Mouse (Mus musculus): ENCODE data around the gene Olfr156. TPM values are rescaled to one million over a fixed set of nuclear protein-coding genes. Genes with fewer than 3 reads are reported as not detected.
A peak's percentile ranks its signal among the peaks of the same experiment; 100 is the strongest.

Gene Olfr156
- polyA plus RNA-seq (2015; fragmentation: Nextera tagmentation; extraction: Ambion mirVana), result not detected in 2 replicates

DNA sequence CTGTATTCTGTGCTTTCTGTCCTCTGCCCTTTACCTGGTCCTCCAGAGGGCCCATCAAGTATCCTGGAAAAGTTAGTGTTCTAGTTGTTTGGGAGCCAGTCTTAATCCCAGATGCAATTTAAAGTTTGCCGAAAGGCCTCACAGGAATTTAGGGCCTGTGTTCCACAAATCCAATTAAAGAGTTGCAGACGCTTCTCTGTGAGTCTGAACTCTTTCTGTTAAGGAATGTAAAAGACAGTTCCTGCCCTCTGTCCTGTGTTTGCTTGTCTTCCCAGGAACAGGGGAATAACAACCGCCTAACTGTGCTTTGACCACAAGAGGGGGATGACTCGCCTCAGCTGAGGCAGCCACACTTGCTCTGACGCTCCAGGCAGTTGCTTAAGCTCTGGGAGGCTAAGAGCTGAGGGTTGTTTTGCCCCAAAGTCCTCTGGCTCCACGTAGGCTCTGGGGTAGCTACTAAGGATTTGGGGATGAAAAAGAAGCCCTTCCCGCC lies at the start of gene Olfr156:
TSS of gene Olfr156 (minus strand) at position 51 of the 493 bp plus-strand sequence.
- H3K9ac ChIP-seq, result no peak within 1 kb of the TSS
- no peak for ATAC-seq (ENCODE audit: low FRiP score)
- H3K4me3 ChIP-seq, result no peak within 1 kb of the TSS
- WGBS, result 21% methylated on average over 7 of the region's 7 CpGs
- H3K36me3 ChIP-seq, result no peaks in the 10 kb centered on the region
- no peaks in the 10 kb centered on the region for H3K27me3 ChIP-seq
- H3K4me1 ChIP-seq (replicated peaks), result no peaks in the 10 kb centered on the region
- H3K9me3 ChIP-seq, result no peaks in the 10 kb centered on the region
- H3K4me2 ChIP-seq, result no peak within 1 kb of the TSS
- no peak within 1 kb of the TSS for H3K27ac ChIP-seq

DNA sequence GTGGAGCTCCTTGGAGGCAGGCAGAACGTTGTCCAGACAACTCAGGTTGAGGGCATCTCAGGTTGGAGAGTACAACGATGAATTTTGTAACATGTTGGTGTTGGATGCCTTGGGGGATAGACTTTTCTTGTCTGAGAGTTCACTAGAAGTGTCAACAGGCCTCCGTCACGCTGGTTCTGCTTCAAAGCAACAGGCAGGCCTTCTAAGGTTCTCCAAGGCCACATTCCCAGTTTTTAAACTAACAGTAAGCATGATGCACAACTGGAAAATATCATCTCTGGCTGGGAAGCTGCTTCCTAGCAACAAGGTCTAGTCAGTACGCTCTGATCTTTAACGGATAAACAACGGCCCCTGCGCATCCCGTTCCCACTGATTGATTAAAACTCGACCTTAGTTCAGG lies 46.1 kb upstream of the Olfr156 start:
- no peak overlapping the region for H3K4me3 ChIP-seq
- peaks cover 4% of the 10 kb centered on the region for H3K4me1 ChIP-seq (replicated peaks)
- H3K9ac ChIP-seq, result no peak overlapping the region
- H3K4me2 ChIP-seq, result no peak overlapping the region
- no peak overlapping the region for H3K27ac ChIP-seq
- 0 out of 2 replicates have a peak, but pooled peaks cover 12% of the 10 kb centered on the region for H3K9me3 ChIP-seq
- WGBS, result 91% methylated on average over 10 of the region's 10 CpGs
- no peak for ATAC-seq (ENCODE audit: low FRiP score)
- no peaks in the 10 kb centered on the region for H3K36me3 ChIP-seq
- H3K27me3 ChIP-seq, result no peaks in the 10 kb centered on the region

DNA sequence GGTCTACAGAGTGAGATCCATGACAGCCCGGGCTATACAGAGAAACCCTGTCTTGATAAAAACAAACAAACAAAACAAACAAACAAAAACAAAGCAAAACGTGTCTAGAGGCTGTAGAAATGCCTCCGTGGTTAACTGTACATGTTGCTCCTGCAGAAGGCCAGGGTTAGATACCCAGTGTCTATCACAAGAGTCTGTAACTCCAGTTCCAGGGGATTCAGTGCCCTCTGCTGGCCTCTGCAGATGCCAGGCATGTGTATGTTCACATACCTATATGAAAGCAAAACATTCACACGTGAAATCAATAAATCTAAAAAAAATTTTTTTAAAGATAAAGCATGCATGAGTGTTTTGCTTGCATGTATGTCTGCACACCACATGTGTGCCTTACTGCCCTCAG lies 39.6 kb upstream of the Olfr156 start:
- Histone ChIP-seq H3K4me2 (no peak overlapping the region), H3K4me1 (replicated peaks) (no peaks in the 10 kb centered on the region), H3K4me3 (no peak overlapping the region), H3K27ac (no peak overlapping the region), H3K36me3 (no peaks in the 10 kb centered on the region), H3K27me3 (no peaks in the 10 kb centered on the region), H3K9ac (no peak overlapping the region), H3K9me3 (0 out of 2 replicates have a peak, but pooled peaks cover 4% of the 10 kb centered on the region)
- ATAC-seq (ENCODE audit: low FRiP score), result no peak
- 75% methylated on average over 4 of the region's 4 CpGs for WGBS

DNA sequence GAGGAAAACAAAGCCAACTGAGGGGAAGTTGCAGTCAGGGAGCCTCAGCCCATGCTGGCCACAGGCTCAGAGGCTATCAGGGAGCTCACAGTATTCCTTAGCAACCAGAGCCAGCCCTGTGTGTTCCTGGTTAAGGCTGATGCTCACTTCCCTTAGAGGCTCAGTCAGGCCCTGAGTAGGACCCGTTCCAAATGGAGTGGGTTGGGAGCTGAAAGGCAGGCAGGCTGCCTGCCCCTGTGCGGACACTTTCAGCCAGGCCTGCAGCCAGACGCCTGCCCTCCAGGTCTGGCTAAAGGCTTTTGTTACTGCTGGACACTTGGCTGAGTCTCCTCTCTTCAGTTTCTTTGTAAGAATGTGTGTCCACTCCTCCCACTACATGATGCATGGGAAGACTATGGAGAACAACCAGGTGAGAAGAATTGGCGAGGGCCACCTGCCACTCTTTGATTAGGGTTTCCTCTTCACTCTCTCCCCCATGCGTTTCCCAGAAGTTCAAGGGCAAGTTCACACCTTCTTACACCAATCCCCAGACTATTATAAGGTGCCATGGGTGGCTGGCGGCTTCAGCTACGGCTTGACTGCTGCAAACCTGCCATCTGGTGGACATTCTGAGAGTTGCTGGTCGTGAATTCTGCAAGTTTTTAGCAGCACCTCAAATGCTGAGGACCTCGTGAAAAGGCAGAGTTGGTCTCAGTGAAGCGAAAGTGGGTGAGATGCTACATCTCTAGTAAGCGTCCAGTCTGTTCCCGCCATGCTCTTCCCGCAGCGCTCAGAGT lies 37.2 kb upstream of the Olfr156 start:
- no peak for ATAC-seq (ENCODE audit: low FRiP score)
- H3K4me2 ChIP-seq, result no peak overlapping the region
- 19% methylated on average over 14 of the region's 14 CpGs for WGBS

DNA sequence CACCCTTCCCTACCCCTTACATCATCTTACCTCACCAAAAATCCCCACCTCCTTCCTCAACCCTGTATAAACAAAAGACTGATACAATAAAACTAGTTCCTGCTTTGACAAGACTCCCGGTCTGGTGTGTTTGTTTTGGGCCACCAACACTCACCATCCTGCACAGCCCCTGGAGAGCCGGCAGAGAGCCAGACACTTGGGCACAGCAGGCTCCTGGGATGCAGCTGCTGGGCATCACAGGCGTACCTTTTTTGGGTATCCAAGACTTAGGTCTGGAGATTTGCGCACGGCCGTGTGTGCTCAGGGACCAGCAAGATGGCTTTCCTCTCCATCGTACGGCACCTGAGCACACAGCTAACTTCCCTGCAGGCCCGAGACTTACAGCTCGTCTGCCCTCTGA lies 36.2 kb upstream of the Olfr156 start:
- Histone ChIP-seq H3K36me3 (no peaks in the 10 kb centered on the region), H3K9me3 (no peaks in the 10 kb centered on the region), H3K4me2 (no peak overlapping the region), H3K27ac (no peak overlapping the region), H3K27me3 (no peaks in the 10 kb centered on the region), H3K4me3 (no peak overlapping the region), H3K4me1 (replicated peaks) (no peaks in the 10 kb centered on the region), H3K9ac (no peak overlapping the region)
- 85% methylated on average over 10 of the region's 10 CpGs for WGBS
- no peak for ATAC-seq (ENCODE audit: low FRiP score)

More for the DNA sequence above, 37.2 kb upstream of the Olfr156 start:
- Histone ChIP-seq H3K27ac (no peak overlapping the region), H3K9me3 (no peaks in the 10 kb centered on the region), H3K36me3 (no peaks in the 10 kb centered on the region), H3K4me1 (replicated peaks) (no peaks in the 10 kb centered on the region), H3K27me3 (no peaks in the 10 kb centered on the region), H3K4me3 (no peak overlapping the region), H3K9ac (peak overlapping the region; percentile 29; the same call in 1 of the 2 replicates)

DNA sequence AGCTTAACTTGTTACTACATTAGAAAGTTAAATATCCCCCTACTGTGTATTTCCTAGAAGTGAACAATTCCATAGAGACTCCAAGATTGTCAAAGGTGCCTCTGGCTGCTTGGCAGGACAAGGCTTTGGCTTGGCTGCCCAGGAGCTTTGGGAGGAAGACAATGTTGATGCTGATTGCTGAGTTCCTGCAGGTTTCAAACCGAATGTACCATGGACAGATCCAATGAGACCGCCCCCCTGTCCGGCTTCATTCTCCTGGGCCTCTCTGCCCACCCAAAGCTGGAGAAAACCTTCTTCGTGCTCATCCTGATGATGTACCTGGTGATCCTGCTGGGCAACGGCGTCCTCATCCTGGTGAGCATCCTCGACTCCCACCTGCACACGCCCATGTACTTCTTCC lies 30.4 kb upstream of the Olfr156 start:
- H3K27me3 ChIP-seq, result no peaks in the 10 kb centered on the region
- H3K36me3 ChIP-seq, result no peaks in the 10 kb centered on the region
- no peak for ATAC-seq (ENCODE audit: low FRiP score)
- WGBS, result 76% methylated on average over 8 of the region's 8 CpGs
- no peak overlapping the region for H3K4me3 ChIP-seq
- H3K27ac ChIP-seq, result no peak overlapping the region
- no peaks in the 10 kb centered on the region for H3K4me1 ChIP-seq (replicated peaks)
- H3K4me2 ChIP-seq, result no peak overlapping the region
- no peak overlapping the region for H3K9ac ChIP-seq
- no peaks in the 10 kb centered on the region for H3K9me3 ChIP-seq

DNA sequence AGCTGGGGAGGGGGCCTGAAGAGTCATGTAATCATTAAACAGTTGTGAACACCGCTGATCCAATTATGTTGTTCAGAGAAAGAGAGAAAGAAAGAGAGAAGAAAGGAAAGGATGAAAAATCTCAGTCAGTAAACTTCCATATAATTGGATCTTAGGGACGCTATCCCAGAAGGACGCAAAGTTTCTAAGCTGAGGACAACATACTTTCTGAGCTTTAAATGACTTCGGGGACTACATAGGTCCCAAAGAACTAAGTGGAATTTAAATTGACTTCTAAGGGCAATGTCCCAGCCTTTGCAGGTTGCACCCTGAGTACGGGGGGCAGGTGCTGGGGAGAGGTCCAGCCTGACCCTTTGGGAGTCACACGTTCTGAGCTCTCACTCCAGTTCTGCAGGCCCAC lies 27.6 kb upstream of the Olfr156 start, which contains the start of gene Olfr155:
TSS of gene Olfr155 (plus strand) at position 301 of the 400 bp plus-strand sequence.
- Histone ChIP-seq H3K9me3 (no peaks in the 10 kb centered on the region), H3K4me3 (no peak within 1 kb of the TSS), H3K4me2 (no peak within 1 kb of the TSS), H3K36me3 (no peaks in the 10 kb centered on the region), H3K27ac (no peak within 1 kb of the TSS), H3K4me1 (replicated peaks) (no peaks in the 10 kb centered on the region), H3K27me3 (no peaks in the 10 kb centered on the region), H3K9ac (no peak within 1 kb of the TSS)
- 84% methylated on average over 6 of the region's 6 CpGs for WGBS
- ATAC-seq (ENCODE audit: low FRiP score), result no peak

DNA sequence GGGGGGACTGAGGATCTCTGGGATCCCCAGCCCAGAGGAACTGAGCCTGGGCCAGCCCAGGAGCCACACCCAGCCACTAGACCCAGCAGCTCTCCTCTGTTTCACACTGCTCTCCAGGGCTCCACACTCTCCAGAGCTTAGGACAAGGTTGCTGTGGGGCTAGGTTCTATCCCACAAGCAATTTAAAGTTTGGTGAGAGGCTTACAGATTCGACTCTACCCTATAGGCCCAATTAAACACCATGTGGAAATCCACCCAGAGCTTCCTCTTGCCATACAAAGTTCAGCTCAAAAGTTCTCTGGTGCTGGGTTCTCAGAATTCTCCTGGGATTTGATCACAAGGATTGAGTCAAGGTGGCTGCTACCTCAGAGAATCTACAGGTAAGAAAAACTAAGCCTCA lies 16.4 kb upstream of the Olfr156 start, which contains the start of gene Olfr157:
TSS of gene Olfr157 (minus strand) at position 101 of the 400 bp plus-strand sequence.
- Histone ChIP-seq H3K9me3 (peaks cover 6% of the 10 kb centered on the region; the same call in 1 of the 2 replicates), H3K27ac (no peak within 1 kb of the TSS), H3K9ac (no peak within 1 kb of the TSS), H3K36me3 (no peaks in the 10 kb centered on the region), H3K4me1 (replicated peaks) (no peaks in the 10 kb centered on the region), H3K4me3 (no peak within 1 kb of the TSS), H3K4me2 (no peak within 1 kb of the TSS), H3K27me3 (no peaks in the 10 kb centered on the region)
- WGBS, result 76% methylated on average over 1 of the region's 1 CpGs
- no peak for ATAC-seq (ENCODE audit: low FRiP score)

DNA sequence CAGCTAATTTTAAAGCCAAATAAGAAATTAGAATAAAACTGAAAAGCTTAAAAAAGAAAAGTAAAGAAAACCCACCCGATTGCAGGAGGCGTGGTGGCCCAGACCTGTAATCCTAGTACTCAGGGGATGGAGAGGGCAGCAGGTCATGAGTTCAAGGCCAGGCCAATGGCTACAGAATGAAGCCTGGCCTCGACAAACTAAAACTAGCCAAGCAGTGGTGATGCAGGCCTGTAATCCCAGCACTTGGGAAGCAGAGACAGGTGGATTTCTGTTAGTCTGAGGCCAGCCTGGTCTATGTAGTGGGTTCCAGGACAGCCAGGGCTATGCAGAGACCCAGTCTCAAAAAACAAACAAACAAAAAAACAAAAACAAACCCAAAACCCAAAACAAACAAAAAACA lies 14.6 kb upstream of the Olfr156 start:
- peaks cover 6% of the 10 kb centered on the region; the same call in 1 of the 2 replicates for H3K9me3 ChIP-seq
- no peak overlapping the region for H3K4me3 ChIP-seq
- ATAC-seq (ENCODE audit: low FRiP score), result no peak
- no peak overlapping the region for H3K27ac ChIP-seq
- no peaks in the 10 kb centered on the region for H3K36me3 ChIP-seq
- H3K4me1 ChIP-seq (replicated peaks), result no peaks in the 10 kb centered on the region
- 77% methylated on average over 3 of the region's 3 CpGs for WGBS
- H3K27me3 ChIP-seq, result no peaks in the 10 kb centered on the region
- no peak overlapping the region for H3K4me2 ChIP-seq
- no peak overlapping the region for H3K9ac ChIP-seq

DNA sequence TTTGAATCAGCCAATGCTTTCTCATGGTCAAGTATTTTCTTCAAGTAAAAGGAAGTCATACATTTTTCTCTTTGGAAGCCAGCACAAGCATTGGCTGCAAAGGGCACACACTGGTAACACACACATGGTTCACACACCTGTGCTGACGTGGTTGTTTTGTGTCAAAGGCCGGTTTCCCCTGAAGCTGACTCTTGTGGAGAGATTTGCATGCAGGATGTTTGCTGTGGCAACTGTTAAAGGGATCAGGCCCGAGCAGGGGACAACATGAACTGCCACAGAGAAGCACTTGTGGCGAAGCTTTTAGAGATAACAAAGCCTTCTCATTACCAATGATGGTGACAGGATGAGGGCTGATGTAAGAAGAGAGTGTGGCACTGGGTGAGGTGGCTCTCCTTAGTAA lies 11.1 kb upstream of the Olfr156 start:
- H3K4me1 ChIP-seq (replicated peaks), result no peaks in the 10 kb centered on the region
- WGBS, result 77% methylated on average over 4 of the region's 4 CpGs
- H3K27me3 ChIP-seq, result no peaks in the 10 kb centered on the region
- no peak overlapping the region for H3K27ac ChIP-seq
- no peak overlapping the region for H3K4me3 ChIP-seq
- H3K9me3 ChIP-seq, result no peaks in the 10 kb centered on the region
- no peak for ATAC-seq (ENCODE audit: low FRiP score)
- H3K4me2 ChIP-seq, result no peak overlapping the region
- H3K9ac ChIP-seq, result no peak overlapping the region
- H3K36me3 ChIP-seq, result no peaks in the 10 kb centered on the region

DNA sequence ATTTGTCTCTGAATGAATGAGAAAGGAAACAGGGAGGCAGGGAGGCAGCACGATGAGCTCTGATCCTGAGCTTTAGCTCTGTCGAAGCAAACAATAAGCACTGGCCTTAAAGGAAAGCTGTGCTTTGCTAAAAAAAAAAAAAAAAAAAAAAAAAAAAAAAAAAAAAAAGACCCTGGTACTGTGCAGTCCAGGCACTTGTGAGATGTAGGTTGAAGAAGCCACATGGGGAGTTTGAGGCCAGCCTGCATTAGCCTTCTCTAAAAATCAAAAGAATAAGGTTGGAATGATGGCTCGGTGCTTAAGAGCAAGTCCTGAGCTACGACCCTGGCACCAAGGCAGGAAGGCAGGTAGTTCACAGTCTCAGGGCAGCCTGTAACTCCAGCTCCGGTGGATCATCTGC lies 10.1 kb upstream of the Olfr156 start:
- no peak for ATAC-seq (ENCODE audit: low FRiP score)

DNA sequence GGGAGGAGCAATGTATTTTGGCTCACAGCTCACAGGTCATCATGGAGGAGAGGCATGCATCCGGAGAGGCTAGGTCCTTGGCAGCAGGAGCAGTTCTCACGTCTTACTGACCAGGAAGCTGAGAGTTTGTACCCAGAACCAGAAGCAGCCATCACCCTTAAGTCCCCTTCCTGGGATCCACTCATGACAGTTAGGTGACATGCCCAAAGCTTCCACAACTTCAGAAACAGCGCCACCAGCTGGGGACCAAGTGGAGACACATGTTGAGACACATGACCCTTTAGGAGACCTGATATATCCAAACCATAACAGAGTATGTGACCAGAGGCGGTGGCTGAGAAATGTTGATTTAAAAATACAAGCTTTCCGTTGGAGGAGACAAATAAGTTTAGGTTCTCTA lies 8.3 kb upstream of the Olfr156 start:
- no peak for ATAC-seq (ENCODE audit: low FRiP score)
- 70% methylated on average over 5 of the region's 5 CpGs for WGBS

More for the DNA sequence above, 10.1 kb upstream of the Olfr156 start:
- Histone ChIP-seq H3K4me3 (no peak overlapping the region), H3K36me3 (no peaks in the 10 kb centered on the region), H3K9me3 (no peaks in the 10 kb centered on the region), H3K27me3 (no peaks in the 10 kb centered on the region), H3K9ac (no peak overlapping the region), H3K4me1 (replicated peaks) (no peaks in the 10 kb centered on the region), H3K27ac (no peak overlapping the region), H3K4me2 (no peak overlapping the region)
- 76% methylated on average over 5 of the region's 5 CpGs for WGBS

DNA sequence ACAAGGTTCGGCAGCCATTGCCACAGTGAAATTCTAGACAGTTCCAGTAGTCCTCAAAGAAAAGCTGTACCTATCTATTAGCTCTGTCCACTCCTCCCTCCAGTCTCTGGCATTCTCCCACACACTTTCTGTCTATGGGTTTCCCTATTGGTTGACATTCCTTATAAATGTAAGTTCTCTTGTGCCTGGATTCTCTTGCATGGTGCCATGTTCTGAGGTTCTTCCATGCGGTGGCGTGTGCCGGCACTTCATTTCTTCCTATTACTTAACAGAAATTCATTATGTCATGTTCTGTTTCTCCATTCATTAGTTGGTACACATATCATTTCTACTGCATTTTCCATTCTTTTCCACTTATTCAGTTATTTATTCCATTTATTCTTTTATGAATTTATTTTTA lies 5.1 kb upstream of the Olfr156 start:
- no peak for ATAC-seq (ENCODE audit: low FRiP score)
- Histone ChIP-seq H3K9ac (no peak overlapping the region), H3K9me3 (no peaks in the 10 kb centered on the region), H3K27me3 (no peaks in the 10 kb centered on the region), H3K27ac (no peak overlapping the region), H3K4me2 (no peak overlapping the region), H3K36me3 (no peaks in the 10 kb centered on the region), H3K4me3 (no peak overlapping the region), H3K4me1 (replicated peaks) (no peaks in the 10 kb centered on the region)
- 96% methylated on average over 4 of the region's 4 CpGs for WGBS

More for the DNA sequence above, 8.3 kb upstream of the Olfr156 start:
- H3K36me3 ChIP-seq, result no peaks in the 10 kb centered on the region
- H3K4me1 ChIP-seq (replicated peaks), result no peaks in the 10 kb centered on the region
- H3K27ac ChIP-seq, result no peak overlapping the region
- no peak overlapping the region for H3K4me3 ChIP-seq
- no peak overlapping the region for H3K9ac ChIP-seq
- H3K4me2 ChIP-seq, result no peak overlapping the region
- no peaks in the 10 kb centered on the region for H3K9me3 ChIP-seq
- H3K27me3 ChIP-seq, result no peaks in the 10 kb centered on the region
